Mouse (Mus musculus) spleen, postnatal 4 days (tissue): Measurements from ENCODE around the gene 4833439L19Rik.
"Not testable (repeated sequence)": the region's sequence is repeated elsewhere in the genome, so short reads cannot be mapped to it uniquely, and the experiment has no call there.

Source experiments
- DNase-seq, 2 experiments: peaks; one replicate each; pipeline ENCODE4 v3.0.0; 2022; ENCODE audit warnings: low spot score in 2 of 2

The 4833439L19Rik gene

DNA sequence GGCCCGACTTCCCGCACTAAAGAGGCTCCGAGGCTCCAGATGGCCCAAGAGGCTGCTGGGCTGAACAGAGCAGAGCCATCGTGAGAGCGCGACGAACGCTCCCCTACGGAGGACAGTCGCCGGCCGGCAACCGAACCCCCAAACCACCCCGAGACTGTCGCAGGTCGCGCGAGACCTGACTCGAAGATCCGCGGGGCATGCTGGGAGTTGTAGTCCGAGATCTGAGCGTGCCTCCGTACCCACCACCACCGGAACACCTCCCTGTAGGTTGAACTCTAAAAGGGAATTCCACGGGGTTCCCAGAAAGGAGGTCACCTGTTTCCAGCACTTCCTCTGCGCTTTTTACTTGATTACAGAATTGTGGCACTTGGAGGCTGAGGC lies at the start of gene 4833439L19Rik:
Gene 4833439L19Rik (minus strand): TSS at position 235 of the 381 bp plus-strand sequence.
- DNase-seq, result peak; percentile 92 to 98

DNA sequence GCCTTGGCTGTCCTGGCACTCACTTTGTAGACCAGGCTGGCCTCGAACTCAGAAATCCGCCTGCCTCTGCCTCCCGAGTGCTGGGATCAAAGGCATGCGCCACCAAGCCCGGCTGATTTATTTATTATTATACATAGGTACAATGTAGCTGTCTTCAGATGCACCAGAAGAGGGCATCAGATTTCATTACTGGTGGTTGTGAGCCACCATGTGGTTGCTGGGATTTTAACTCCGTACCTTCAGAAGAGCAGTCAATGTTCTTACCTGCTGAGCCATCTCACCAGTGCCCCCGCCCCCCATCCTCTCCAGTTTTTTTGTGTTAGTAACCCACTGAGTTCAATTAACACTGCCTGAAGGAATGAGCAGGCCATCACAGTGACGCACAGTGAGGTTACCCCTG lies 47.9 kb upstream of the 4833439L19Rik start:
- DNase-seq, result not testable (repeated sequence)

DNA sequence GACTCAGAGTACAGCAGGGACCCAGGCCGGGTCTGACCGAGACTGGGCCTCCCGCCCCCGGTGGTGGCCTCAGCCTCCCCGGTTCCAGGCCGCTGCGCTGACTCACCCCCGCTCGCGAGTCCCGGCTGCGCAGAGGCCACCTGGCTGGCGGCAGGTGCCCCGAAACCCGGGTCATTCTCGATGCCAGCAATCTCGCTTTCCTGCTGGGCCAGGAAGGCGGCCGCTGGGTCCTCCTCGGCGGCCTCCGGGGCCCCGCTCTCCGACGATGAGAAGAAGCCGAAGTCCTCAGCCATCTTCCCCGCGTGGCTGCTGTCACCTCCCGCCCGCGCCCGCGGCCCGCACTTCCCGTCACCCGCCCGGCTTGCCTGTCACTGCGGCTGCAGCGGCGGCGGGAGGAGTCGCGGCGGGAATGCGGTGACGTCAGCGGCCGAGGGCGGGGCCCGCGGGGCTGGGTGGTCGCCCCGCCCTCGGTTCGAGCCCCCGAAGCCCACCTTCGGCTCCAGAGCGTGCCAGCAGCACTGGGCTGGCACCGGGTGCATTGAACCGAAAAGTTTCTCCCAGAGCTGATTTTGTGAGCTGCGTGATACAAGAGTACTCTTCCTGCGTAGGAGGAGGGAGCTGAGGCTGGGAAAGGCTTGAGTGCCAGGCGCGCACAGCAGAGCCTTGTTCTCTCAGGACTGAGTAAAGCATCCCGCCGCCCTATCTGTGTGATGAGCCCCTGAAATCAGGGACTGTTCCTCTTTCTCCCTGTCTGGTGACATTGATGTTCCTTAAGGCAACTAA lies 45.9 kb upstream of the 4833439L19Rik start, which contains the start of gene Cltb:
Gene Cltb (minus strand): TSS at position 373 of the 783 bp plus-strand sequence.
- peak; percentile 77 to 88 for DNase-seq

DNA sequence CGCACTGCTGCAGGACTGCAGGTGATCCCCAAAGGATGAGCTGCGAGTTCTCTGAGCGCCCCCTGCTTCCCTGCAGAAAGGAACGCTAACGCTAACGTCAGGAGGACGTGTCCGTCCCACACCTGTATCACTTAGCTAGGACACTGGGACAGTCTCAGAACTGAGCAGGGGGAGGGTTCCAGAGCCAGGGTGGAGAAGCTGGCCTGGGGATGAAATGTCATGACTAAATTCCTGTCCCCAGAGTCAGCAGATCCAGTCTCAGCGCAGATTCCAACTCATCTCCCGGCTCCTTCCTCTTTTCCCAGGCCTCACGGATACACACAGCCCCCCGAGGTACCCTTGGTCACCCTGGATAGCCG lies 45.4 kb upstream of the 4833439L19Rik start:
- no peak for DNase-seq

DNA sequence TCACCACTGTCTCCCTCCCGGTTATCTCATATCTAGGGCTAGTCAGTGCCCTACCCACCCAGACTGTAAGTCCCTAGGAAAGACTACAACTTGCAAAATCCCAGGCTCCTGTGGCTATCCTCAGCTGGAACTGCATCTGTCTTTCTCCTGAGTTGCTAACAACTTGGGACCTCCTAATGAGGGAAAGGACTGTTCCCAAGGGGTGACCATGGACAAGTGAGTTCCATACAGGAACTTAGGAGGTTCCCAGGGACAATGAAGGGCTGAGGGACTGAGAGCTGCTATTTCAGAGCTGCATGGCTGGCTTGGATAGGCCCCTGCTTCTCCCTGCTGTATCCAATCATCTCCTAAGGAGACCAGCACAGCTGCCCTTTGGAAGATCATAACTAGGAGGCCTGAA lies 44.1 kb upstream of the 4833439L19Rik start:
- DNase-seq, result no peak

DNA sequence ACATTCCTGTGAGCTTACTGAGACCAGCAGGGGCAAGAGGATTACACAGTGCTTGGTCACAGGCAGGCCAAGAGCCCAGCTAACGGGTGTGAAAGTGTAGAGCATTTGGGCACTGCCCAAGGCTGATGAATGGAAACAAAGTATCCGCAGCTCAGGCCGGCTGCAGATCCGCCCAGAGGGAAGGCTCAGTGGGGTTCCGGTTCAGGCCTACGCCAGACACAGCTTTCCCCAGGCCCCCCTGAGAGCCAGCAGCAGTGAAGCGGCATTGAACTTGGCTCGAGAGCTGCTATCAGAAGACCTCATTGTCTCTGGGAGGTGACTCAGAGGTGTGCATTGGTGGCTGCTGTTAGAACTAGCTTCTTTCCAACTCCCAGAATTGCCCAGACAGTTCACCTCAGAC lies 43.4 kb upstream of the 4833439L19Rik start:
- DNase-seq, result no peak

DNA sequence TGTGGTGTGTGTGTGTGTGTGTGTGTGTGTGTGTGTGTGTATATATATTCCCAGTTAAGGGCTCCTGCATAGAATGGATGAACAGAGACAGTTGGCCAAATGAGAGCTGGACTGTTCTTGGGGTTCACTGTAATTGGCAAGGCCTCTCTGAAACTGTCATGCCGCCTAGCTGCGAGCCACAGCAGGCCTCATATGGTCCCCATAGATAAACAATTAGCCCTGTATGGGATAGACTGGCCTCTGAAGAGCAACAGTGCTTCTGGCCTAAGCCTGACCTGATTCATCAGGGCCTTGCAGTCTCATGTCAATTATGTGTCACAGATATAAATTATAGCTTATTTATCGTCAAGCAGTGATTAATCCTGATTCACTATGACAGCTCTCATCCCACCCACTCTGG lies 42.8 kb upstream of the 4833439L19Rik start:
- no peak for DNase-seq

DNA sequence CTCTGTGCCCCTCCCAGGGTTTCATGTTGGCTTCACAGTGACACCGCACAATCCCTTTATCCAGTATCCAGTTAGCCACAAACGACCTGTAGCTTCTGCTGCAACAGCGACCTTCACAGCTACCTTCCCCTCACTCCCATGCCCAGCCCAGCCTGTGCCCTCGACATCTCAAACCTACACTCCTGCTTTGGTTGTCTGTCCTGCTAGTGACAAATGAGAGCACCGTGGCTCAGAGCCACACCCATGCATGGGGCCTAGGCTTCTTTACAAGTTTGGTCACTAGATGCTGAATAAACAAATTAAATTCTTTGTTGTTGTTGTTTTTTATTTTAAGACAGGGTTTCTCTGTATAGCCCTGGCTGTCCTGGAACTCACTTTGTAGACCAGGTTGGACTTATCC lies 42.0 kb upstream of the 4833439L19Rik start:
- no peak for DNase-seq

DNA sequence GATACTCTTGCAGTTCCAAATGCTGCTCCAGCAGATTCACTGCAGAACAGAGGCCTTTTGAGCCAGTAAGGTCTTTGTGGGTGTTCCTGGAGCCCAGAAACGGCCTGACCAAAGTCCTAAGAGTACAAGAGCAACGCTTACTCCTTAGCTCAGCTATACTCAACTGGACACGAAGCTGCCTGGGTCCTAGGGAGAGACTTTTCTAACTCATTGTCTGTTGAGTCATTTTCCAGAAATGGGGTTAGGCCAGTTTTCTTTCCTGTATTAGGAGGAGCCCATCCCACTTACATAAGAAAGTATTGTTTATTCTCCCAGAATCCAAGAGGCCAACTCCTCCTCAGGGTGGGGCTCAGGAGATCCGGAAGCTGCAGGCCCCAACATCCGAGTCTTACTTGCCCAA lies 40.2 kb upstream of the 4833439L19Rik start:
- no peak for DNase-seq

DNA sequence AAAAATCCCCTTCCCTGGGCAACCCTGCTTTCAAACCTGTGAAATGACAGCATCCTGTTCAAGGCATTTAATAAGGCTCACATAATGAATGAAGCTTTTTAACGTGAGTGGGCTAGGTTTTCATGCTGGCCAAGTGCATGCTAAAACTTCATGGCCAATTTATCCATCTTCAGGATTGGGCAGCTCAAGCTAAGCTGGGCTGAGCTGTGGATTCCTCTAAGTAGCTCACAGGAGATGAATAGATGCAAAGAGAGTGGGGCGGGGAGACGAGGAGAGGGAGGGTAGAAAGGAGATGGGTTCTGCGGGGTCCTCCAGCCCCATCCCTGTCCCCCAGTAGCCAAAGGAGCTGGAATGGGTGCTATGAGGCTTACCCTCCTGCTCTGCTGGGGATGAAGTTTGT lies 39.0 kb upstream of the 4833439L19Rik start:
- no peak for DNase-seq

DNA sequence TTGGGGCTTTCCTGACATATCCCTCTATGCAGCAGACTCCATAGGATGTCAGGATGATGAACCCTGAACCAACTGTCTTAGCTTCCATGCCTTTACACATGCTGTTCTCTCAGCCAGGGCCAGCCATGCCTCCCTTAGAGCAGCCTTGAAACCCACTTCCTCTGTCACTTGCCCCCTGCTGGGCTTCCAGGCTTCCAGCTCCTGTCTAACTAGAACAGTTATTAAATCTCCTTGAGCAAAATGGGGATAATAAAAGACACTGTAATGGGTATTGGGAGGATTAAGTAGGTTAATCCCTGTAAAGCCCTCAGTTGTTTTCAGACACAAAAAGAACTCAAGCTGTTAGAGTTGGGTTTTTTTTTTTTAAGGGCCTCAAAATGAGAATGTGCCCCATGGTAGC lies 38.3 kb upstream of the 4833439L19Rik start:
- DNase-seq, result no peak

DNA sequence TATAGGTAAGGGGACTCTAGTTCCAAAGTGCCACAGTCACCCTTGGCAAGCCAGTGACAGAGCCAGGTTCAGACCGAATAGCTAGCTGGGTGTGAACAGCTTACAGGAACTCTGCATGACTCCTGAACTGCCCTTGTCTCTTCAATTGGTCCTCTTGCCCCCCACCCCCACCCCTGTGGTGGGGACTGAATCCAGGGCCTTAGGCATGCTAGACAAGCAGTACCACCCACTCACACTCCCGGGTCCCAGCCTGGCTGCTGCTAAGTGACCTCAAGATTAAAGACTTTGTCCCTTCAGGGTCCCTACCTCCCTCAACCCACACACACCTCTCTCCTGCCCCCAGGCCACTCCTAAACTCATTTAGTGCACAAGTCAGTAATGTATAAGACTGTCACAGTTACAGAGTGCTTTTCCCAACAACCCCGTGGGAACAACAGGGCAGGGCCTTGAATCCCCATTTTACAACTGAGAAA lies 37.4 kb upstream of the 4833439L19Rik start:
- DNase-seq, result no peak

DNA sequence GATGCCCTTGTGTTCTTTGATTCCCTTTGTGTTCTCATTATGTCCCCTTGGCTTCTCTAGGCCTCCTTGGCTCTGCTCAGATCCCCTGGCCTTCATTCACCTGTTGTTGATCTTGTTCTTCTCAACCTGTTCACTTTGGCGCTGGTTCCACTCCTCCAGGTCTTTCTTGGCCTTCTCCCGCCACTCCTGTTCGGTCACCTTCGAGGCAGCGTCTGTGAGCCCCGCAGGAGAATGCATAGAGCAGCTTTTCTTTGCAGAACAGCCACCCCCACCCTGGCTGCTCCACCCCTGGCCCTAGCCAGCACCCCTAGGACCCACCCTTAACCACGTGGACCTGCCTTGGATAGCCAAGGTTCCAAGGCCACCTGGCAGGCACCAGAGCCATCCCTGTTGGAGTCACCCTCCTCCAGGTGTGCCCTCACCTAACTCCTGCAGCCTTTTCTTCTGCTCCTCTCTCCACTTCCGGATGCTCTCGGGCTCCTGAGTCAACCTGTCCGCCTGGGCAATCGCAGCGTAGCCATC lies 33.4 kb upstream of the 4833439L19Rik start:
- DNase-seq, result no peak

DNA sequence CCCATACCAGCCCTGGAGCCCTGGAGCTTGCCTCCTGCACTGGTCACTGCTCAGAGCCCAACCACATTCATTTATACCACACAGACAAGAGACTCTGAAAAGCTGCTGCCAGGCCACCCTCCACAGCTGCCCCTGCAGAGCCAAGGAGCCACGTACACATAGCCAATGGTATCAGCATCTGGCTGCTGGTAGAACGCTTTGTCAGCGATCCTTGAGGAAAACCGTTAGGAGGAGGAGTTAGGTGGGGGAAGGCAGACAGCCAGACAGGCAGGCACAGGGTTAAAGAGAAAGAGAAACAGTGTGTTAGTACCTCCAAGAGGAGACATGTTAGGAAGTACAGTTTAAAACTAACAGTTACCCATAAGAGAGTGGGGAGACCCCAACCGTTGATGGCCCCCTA lies 31.6 kb upstream of the 4833439L19Rik start:
- no peak for DNase-seq

DNA sequence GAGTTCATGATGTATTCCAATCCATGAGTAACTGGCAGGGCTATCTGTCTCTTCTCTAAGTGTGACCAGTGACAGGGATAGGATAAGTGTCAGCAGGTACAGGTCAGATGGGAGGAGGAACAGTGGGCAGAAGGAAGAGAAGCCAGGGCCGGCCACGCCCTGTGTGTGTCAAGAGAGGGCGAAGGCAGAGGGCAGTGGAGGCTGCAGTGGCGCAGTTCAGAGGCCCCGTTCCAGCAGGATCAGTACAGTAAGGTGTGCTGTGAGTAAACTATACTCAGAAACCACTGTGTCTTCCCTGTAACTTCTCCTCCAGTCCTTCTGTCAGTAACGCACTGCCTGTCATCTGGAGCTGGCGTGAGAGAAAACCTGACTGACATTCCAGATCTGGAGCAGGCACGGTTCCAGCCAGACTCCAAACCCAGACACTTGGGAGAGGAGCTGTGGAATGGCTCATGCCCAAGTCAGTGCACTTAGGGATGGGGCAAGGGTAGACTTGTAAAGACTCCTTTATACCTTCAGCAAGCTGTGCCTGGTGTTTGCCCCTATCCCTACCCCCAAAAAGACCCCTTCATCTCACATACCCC lies 31.0 kb upstream of the 4833439L19Rik start:
- no peak for DNase-seq

DNA sequence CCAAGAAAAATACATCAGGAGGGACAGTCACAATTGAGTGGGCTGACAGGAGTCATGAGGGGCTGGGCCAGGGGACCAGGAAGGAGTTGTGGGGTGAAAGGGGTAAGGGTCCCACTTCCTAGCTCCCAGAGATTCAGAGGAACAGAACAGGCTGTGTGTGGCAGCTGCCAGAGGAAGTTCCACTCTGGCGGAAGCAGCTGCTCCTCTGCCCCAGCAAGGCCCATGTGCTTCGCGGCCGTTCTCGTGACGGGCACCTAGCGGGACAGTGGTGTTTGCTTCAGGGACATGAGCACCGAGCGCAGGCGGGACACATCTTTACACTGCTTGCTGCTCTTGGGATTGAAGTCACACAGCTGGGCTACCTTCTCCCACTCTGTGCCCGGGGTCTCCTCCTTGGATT lies 28.4 kb upstream of the 4833439L19Rik start:
- DNase-seq, result no peak

DNA sequence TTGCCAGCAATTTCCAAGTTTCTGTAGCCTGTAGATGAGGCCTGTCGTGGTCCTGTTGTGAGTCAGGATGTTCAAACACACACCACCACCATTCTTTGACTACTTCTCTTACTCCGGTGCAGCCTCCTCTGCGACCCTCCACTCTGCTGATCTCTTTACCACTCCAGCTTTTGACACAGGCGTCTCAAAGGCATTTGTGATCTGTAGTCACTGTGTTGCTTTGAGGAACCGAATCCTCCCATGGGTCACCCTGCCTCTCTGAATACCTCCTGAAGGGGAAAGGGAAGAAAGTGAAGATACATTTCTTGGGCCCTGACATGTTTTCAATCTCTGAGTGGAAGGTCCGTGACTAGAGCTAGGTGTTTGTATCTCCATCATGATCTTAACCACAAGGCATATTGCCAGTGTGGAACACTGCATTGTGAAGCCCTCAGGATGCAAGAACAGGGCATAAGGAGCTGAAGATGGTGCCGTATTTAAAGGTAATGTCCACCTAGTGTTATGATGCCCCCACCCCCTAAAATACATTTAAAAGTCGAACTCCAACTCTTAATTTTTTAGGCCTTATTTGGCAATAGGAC lies 26.6 kb upstream of the 4833439L19Rik start:
- DNase-seq, result no peak

DNA sequence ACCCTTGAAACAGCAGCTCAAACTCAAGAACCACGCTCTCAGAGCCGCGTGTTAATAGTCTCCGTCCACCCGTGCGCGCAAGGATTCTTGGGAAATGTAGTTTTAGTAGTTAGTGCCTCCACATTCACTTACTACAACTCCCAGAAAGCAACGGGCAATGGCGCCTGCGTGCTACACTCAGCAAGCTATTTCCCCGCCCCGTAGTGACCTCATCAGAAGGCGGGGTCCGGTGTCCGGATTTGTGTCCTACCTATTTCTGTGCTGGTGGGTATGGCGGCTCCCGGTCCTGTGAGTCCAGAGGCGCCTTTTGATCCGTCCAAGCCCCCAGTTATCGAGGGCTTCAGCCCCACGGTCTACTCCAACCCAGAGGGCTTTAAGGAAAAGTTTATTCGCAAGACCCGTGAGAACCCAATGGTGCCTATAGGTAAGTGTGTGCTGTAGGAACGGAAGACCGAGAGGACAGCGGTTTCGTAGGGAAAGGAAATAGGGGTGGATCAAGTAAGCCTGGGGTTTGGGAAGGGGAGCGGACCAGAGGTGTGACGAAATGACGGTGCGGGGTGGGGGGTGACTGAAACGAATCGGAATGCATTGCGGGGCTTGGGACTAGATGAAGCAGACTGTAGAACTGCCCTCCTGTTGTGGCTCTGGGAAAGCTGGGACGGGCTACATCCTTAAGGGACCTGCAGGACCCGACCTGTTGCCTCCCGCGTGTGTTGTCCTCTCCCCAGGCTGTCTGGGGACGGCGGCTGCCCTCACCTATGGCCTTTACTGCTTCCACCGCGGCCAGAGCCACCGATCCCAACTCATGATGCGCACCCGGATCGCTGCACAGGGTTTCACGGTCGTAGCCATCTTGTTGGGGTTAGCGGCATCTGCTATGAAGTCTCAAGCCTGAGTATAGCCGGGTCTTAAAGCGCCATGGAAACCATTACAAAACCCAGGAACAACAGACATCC lies 25.0 kb upstream of the 4833439L19Rik start, which contains the start of the genes Nop16 and Higd2a:
Gene Nop16 (minus strand): TSS at position 95 of the 956 bp plus-strand sequence.
Gene Higd2a (plus strand): TSS at position 212 of the 956 bp plus-strand sequence.
- DNase-seq, result peak; percentile 94 to 95

DNA sequence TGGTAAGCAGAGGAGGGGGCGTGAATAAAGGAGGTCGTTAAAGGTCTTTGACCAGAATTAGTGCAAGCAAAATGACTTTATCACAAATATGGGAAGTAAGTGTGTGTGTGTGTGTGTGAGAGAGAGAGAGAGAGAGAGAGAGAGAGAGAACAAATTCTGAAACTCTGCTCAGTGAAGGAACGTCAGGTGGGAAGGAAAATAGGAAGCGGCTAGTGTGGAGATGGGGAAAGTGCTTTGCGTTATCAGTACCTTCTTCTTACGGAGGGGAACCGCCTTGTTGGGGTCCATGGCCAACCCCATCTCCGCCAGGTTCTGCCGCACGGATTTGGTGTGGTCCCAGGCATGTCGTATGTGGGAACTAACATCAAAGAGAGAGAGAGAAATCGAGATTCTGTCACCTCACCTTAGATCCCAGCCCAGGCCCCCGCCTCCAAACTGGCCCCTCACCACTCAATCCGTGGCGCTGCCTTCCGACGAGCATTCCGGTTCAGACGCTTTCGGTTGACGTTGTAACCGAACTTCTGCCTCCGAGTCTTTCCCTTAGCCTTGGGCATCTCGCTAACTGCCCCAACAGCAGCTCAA lies 24.3 kb upstream of the 4833439L19Rik start:
- DNase-seq, result no peak

DNA sequence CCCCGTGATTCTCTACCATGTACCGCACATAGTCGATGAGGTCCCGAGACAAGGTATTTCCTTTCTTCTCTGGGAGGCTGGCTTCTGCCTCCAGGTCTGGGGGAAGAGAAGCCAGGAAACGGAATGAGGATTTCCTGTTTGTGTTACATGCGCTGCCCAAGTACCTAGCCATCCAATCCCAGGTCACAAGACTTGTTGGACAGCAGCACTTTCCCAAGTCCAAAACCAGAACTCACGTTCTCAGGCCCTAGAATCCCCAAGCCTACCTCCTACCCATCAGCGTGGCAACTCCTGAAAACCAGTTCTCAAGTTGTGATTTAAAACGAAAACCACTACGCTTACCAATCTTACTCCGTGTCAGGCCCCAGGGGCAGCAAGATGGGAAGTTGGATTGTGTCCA lies 20.6 kb upstream of the 4833439L19Rik start:
- DNase-seq, result no peak

DNA sequence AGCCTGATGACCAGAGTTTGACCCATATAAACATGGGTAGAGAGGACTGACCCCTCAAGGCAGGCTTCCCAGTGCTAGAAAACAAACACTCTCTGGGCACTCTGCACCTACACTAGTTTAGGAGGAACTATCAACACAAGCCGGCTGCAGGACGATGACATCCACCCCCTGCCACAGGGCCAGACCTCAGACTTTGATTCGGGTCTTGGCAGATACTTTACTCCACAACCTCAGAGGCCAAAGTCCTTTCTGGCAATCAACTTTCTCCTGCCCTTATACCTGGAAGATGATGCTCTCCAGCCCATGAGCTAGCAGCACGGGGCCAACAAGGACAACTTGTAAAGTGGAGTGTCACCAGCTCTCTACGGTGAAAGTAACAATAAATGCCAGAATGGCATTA lies 17.6 kb upstream of the 4833439L19Rik start:
- DNase-seq, result no peak
